Mouse (Mus musculus): ENCODE results near the gene Tmem120b.

- TF ChIP-seq EP300 (IDR thresholded peaks at IDR 0.05; ENCODE audit: low read depth in 1 of 2, low read length in 2 of 2) (no peak), CTCF (IDR thresholded peaks at IDR 0.05 in 2 of 3, conservative IDR thresholded peaks at IDR 0.05 in 1 of 3; ENCODE audit: control insufficient read depth in 1 of 3, insufficient read depth in 1 of 3, low read depth in 2 of 3, low read length in 3 of 3, poor library complexity in 1 of 3, severe bottlenecking in 1 of 3) (no peak), KAT2A (conservative IDR thresholded peaks at IDR 0.05; ENCODE audit: low read depth, low read length) (no peak), TCF12 (IDR thresholded peaks at IDR 0.05; ENCODE audit: low read depth, low read length) (no peak), MAX (IDR thresholded peaks at IDR 0.05; ENCODE audit: low read length) (no peak)
Observed at GRCm38 (mm10) chr5:123120624-123121215, 52.5 kb downstream of the Tmem120b start.
